Mouse (Mus musculus) cerebellum, adult 2 months (tissue): ENCODE measurements around the gene Tnk1.

Experiments
- CTCF ChIP-seq: fragments of 200-500 bp; IDR thresholded peaks from 2 replicates; pipeline ENCODE4 v1.5.1; 2011; ENCODE audit warnings: low read depth, mild to moderate bottlenecking, control low read depth, low read length, moderate library complexity, borderline replicate concordance; ENCODE audit not compliant: insufficient read depth
- POLR2A ChIP-seq: fragments of 200-500 bp; IDR thresholded peaks from 2 replicates; pipeline ENCODE4 v1.6.1; 2011; ENCODE audit warnings: low read length, control low read depth, borderline replicate concordance; ENCODE audit not compliant: insufficient read depth

DNA sequence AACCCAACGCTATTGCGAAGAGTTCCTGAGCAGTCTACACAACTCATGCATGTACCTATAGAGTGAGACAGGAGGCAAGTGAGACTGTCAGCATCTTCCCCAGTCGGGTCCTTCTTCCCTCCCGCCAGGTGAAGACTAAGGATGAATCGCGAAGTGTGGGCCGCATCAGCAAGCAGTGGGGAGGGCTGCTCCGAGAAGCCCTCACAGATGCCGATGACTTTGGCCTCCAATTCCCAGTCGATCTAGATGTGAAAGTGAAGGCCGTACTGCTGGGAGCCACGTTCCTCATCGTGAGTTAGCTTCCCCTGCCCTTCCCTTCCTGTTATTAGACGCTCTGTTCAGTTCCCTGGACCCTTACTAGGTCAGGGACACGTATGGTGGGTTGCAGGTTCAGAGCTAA lies 8.6 kb downstream of the Tnk1 start:
- TF ChIP-seq POLR2A (no peak), CTCF (no peak)
